Mouse (Mus musculus): ENCODE measurements at regions not wholly inside any gene's neighbourhood (a gene's known extent, or its start where the extent isn't known, plus 50 kb on each side); places are given as distances from the start of the nearest gene placed in this dataset.

DNA sequence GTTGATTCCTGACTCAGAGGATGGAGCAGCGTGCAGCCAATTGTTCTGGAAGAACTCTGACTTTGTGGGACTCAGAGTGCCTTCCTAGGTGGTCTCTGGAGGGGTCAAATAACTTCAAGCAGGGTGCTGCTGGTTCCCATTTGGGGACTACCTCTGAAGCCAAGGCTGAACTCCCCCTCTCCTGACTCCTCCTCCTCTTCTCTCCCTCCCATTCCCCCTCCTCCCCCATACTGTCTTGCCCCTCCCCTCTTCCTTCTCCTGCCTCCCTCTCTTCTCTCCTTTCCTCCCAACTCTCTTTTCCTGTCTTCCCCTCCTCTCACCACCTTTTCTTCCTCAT lies 632.1 kb downstream of the Zfp706 start:
- 6% methylated on average over 1 of the region's 1 CpGs for WGBS
- H3K4me3 ChIP-seq (ENCODE audit: low read depth, low read length) = peak overlapping the region; percentile 37; the same call in 1 of the 2 replicates
- peak overlapping the region; percentile 64 for H3K4me2 ChIP-seq (ENCODE audit: low read depth, low read length, poor library complexity, severe bottlenecking)
- no peaks in the 10 kb centered on the region for H3K27me3 ChIP-seq (ENCODE audit: insufficient read depth, low read length)
- H3K4me1 ChIP-seq (ENCODE audit: insufficient read depth, low read length) = peaks cover 10% of the 10 kb centered on the region
- H3K36me3 ChIP-seq (ENCODE audit: insufficient read depth, low read length) = no peaks in the 10 kb centered on the region
- H3K9me3 ChIP-seq (ENCODE audit: low read length) = no peaks in the 10 kb centered on the region
- H3K27ac ChIP-seq (ENCODE audit: low read depth, low read length) = 0 out of 2 replicates have a peak overlapping the region, but pooled peaks have one; percentile 26
- ATAC-seq (ENCODE audit: low FRiP score) = no peak
- TF ChIP-seq CTCF (IDR thresholded peaks at IDR 0.05) = no peak
- DNase-seq (ENCODE audit: low spot score) = no peak
- no peak overlapping the region for H3K9ac ChIP-seq (replicated peaks; ENCODE audit: low read length, poor library complexity, severe bottlenecking)

- Histone ChIP-seq H3K36me3 (ENCODE audit: insufficient read depth, low read length) (no peaks in the 10 kb centered on the region), H3K4me2 (ENCODE audit: low read depth, low read length, poor library complexity, severe bottlenecking) (peak overlapping the region; percentile 64), H3K9me3 (ENCODE audit: low read length) (no peaks in the 10 kb centered on the region), H3K9ac (replicated peaks; ENCODE audit: low read length, poor library complexity, severe bottlenecking) (peak overlapping the region; percentile 30; the same call in 1 of the 2 replicates), H3K4me1 (ENCODE audit: insufficient read depth, low read length) (peaks cover 10% of the 10 kb centered on the region), H3K27ac (ENCODE audit: low read depth, low read length) (peak overlapping the region; percentile 26; the same call in 1 of the 2 replicates), H3K4me3 (ENCODE audit: low read depth, low read length) (peak overlapping the region; percentile 37), H3K27me3 (ENCODE audit: insufficient read depth, low read length) (no peaks in the 10 kb centered on the region)
- ATAC-seq (ENCODE audit: low FRiP score) (peak; percentile 62; the same call in 1 of the 2 replicates), DNase-seq (ENCODE audit: low spot score) (peak; percentile 61)
- WGBS = 2% methylated on average over 20 of the region's 20 CpGs
- no peak for TF ChIP-seq CTCF (IDR thresholded peaks at IDR 0.05)
These were observed 632.6 kb downstream of the Zfp706 start for GRCm38 (mm10) chr15:36374732-36375548.

DNA sequence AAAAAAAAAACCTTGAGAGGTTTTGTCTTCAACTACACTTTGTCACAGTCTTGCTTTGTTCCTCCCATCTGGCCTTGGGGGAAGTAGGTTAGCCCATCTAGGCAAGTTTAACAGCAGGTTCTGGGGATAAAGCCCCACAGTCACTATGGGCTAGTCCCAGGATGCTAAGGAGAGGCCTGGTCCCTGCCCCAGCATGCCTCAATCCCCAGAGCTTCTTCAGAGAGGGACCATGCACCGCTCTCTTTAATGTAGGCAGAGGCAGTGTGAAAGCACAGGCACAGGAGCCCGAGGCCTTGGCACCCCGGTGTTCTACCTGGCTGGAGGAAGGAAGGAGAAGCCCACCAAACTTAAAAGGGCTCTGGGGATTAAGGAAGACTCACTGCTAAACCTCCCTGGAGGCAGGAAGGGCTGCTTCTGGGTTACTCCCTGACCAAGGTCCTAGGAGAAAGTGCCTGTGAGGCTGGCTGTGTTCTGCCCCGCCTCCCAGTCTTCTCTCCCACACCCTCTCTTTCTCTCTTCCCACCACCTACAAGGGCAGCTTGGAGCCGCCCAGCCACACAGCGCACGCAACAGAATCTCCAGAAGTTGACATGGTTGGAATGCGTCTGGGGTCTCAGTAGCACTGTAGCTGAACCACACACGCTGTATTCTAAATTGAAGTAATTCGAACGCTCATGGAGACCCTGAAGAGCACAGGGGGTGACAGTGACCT lies 633.5 kb downstream of the Zfp706 start:
- no peak for TF ChIP-seq CTCF (IDR thresholded peaks at IDR 0.05)
- 7% methylated on average over 11 of the region's 11 CpGs for WGBS
- Histone ChIP-seq H3K4me2 (ENCODE audit: low read depth, low read length, poor library complexity, severe bottlenecking) (peak overlapping the region; percentile 64), H3K9me3 (ENCODE audit: low read length) (no peaks in the 10 kb centered on the region), H3K27ac (ENCODE audit: low read depth, low read length) (no peak overlapping the region), H3K4me3 (ENCODE audit: low read depth, low read length) (peak overlapping the region; percentile 37), H3K9ac (replicated peaks; ENCODE audit: low read length, poor library complexity, severe bottlenecking) (no peak overlapping the region; the same call in 1 of the 2 replicates), H3K4me1 (ENCODE audit: insufficient read depth, low read length) (peaks cover 10% of the 10 kb centered on the region), H3K36me3 (ENCODE audit: insufficient read depth, low read length) (no peaks in the 10 kb centered on the region), H3K27me3 (ENCODE audit: insufficient read depth, low read length) (no peaks in the 10 kb centered on the region)
- ATAC-seq (ENCODE audit: low FRiP score) = no peak
- no peak for DNase-seq (ENCODE audit: low spot score)

DNA sequence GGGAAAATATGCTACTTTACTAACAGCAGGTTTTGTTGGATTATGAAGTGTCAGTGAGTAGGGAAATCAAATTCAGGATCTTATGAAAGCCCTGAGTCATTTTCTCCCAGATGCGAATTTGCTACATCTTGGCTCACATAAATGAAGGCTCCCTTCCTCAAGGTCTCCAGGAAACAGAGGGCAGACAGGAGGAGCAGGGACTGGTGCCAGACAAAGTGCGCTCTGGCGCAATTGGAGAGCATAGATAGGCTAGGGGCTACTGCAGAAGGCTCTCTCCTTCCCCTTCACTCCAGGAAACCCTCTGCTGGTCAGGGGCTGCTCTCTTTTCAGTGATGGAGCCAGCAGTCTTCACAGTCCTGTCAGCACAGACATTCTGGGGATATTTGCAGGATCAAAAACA lies 634.1 kb downstream of the Zfp706 start:
- DNase-seq (ENCODE audit: low spot score) (peak; percentile 6), ATAC-seq (ENCODE audit: low FRiP score) (no peak)
- Histone ChIP-seq H3K9ac (replicated peaks; ENCODE audit: low read length, poor library complexity, severe bottlenecking) (no peak overlapping the region), H3K4me2 (ENCODE audit: low read depth, low read length, poor library complexity, severe bottlenecking) (no peak overlapping the region), H3K4me1 (ENCODE audit: insufficient read depth, low read length) (peaks cover 10% of the 10 kb centered on the region), H3K4me3 (ENCODE audit: low read depth, low read length) (no peak overlapping the region), H3K27ac (ENCODE audit: low read depth, low read length) (no peak overlapping the region), H3K9me3 (ENCODE audit: low read length) (no peaks in the 10 kb centered on the region), H3K27me3 (ENCODE audit: insufficient read depth, low read length) (no peaks in the 10 kb centered on the region), H3K36me3 (ENCODE audit: insufficient read depth, low read length) (no peaks in the 10 kb centered on the region)
- 45% methylated on average over 3 of the region's 3 CpGs for WGBS
- no peak for TF ChIP-seq CTCF (IDR thresholded peaks at IDR 0.05)

DNA sequence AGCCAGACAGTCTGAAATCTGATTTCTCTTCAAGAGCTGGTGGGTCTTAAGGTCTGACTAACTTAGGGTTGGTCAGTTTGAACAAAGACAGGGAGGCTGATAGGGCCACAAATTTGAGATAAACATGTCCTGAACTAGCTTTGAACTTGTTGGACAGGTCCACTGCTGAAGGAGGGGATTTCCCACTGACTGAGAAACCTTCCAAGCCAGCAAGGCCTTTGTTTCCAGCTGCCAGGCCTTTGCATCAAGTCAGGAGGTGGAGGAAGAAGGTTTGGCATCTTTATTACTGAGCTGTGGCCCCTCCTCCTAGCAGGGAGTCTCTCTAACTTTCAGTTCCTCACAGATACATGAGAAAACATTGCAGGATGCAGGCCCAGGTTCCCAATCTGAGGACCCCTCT lies 636.2 kb downstream of the Zfp706 start:
- ATAC-seq (ENCODE audit: low FRiP score) = no peak
- Histone ChIP-seq H3K9me3 (ENCODE audit: low read length) (no peaks in the 10 kb centered on the region), H3K9ac (replicated peaks; ENCODE audit: low read length, poor library complexity, severe bottlenecking) (no peak overlapping the region), H3K27ac (ENCODE audit: low read depth, low read length) (no peak overlapping the region), H3K4me3 (ENCODE audit: low read depth, low read length) (no peak overlapping the region), H3K27me3 (ENCODE audit: insufficient read depth, low read length) (no peaks in the 10 kb centered on the region), H3K4me1 (ENCODE audit: insufficient read depth, low read length) (peaks cover 10% of the 10 kb centered on the region), H3K36me3 (ENCODE audit: insufficient read depth, low read length) (no peaks in the 10 kb centered on the region), H3K4me2 (ENCODE audit: low read depth, low read length, poor library complexity, severe bottlenecking) (no peak overlapping the region)
- no peak for DNase-seq (ENCODE audit: low spot score)
- no peak for TF ChIP-seq CTCF (IDR thresholded peaks at IDR 0.05)

DNA sequence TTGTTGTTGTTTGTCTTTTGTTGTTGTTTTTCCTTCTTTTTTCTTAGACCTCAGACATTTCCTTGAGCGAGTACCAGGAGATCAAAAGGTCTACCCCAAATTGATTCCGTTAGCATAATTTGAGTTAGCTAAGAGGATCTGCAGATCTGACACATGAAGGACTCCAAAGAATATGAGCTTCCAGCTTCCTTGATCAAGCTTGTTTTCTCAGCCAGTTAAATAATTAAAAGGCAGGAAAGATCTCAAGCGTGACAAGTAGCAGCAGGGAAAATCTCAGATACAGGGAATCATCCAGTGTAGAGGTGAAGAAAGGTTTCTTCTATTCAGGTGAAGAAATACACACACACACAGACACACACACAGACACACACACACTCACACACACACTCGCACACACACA lies 636.7 kb downstream of the Zfp706 start:
- TF ChIP-seq CTCF (IDR thresholded peaks at IDR 0.05) = no peak
- H3K9ac ChIP-seq (replicated peaks; ENCODE audit: low read length, poor library complexity, severe bottlenecking) = no peak overlapping the region
- no peak overlapping the region for H3K4me2 ChIP-seq (ENCODE audit: low read depth, low read length, poor library complexity, severe bottlenecking)
- H3K27ac ChIP-seq (ENCODE audit: low read depth, low read length) = no peak overlapping the region
- no peak for DNase-seq (ENCODE audit: low spot score)
- no peak overlapping the region for H3K4me3 ChIP-seq (ENCODE audit: low read depth, low read length)
- H3K36me3 ChIP-seq (ENCODE audit: insufficient read depth, low read length) = no peaks in the 10 kb centered on the region
- H3K27me3 ChIP-seq (ENCODE audit: insufficient read depth, low read length) = no peaks in the 10 kb centered on the region
- no peak for ATAC-seq (ENCODE audit: low FRiP score)
- H3K4me1 ChIP-seq (ENCODE audit: insufficient read depth, low read length) = peaks cover 10% of the 10 kb centered on the region
- H3K9me3 ChIP-seq (ENCODE audit: low read length) = no peaks in the 10 kb centered on the region
- WGBS = 68% methylated on average over 4 of the region's 4 CpGs

Data from midbrain, postnatal 0 days (tissue).